Mouse (Mus musculus): Measurements from ENCODE around the gene Slc36a2. TPM values are rescaled to one million over a fixed set of nuclear protein-coding genes. Genes with fewer than 3 reads are reported as not detected.

Gene Slc36a2
- polyA plus RNA-seq, 1 experiment = not detected

DNA sequence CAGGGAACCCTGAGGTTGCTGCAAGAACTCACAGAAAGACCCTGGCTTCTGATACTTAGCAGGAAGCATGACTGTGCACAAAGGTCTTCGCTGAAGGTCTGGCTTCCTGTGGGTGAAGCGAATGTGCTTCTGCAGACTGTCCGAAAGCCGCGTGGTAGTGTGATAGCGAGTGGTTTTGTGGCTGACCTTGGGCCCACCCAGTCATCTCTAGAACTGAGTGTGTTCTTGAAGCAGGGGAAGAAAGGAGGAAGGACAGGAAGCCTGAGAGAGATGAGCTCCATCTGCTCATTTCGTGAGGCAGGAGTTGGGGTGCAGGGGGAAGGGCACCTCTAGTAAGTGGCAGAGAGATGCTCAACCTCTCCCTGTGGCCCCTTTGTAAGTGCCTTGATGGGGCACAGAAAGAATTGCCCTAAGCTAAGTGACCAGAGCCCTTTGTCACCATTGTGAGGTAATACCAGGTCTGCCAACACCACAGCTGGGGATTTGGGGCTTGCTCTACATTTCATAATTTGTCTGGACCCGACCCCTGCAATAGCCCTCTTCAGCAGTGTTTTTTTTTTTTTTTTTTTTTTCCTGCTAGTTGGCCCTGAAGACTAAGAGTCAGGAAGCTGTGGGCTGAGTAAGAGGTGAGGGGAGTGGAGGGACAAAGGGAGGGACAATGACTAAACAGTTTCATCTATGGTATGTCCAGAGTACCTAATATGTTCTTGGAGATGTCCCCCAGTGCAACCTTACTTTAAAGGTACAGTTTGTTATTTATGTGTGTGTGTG lies 13.0 kb upstream of the Slc36a2 start:
- no peaks in the 10 kb centered on the region for H3K4me1 ChIP-seq (ENCODE audit: control insufficient read depth, insufficient read depth, low read length)
- H3K9me3 ChIP-seq (replicated peaks; ENCODE audit: control insufficient read depth, insufficient read depth, low read length, poor library complexity, severe bottlenecking) = no peaks in the 10 kb centered on the region
- H3K36me3 ChIP-seq (ENCODE audit: control insufficient read depth, insufficient read depth, low read length, poor library complexity, severe bottlenecking) = no peaks in the 10 kb centered on the region
- H3K4me3 ChIP-seq (ENCODE audit: low read depth, low read length) = no peak overlapping the region
- H3K27me3 ChIP-seq (ENCODE audit: control insufficient read depth, insufficient read depth, low read length, poor library complexity, severe bottlenecking) = no peaks in the 10 kb centered on the region
- H3K9ac ChIP-seq (ENCODE audit: low read depth, poor library complexity, severe bottlenecking) = no peak overlapping the region
- no peak for TF ChIP-seq CTCF (IDR thresholded peaks at IDR 0.05; ENCODE audit: low read depth, low read length)
- no peak for TF ChIP-seq EP300 (IDR thresholded peaks at IDR 0.05; ENCODE audit: insufficient read depth, low read depth, low read length)
- no peak overlapping the region for H3K27ac ChIP-seq (ENCODE audit: insufficient read depth, low read length)

- Histone ChIP-seq H3K4me3 (ENCODE audit: low read depth, low read length) (no peak overlapping the region), H3K9ac (ENCODE audit: low read depth, poor library complexity, severe bottlenecking) (no peak overlapping the region), H3K27ac (ENCODE audit: insufficient read depth, low read length) (no peak overlapping the region), H3K27me3 (ENCODE audit: control insufficient read depth, insufficient read depth, low read length, poor library complexity, severe bottlenecking) (no peaks in the 10 kb centered on the region), H3K4me1 (ENCODE audit: control insufficient read depth, insufficient read depth, low read length) (no peaks in the 10 kb centered on the region), H3K36me3 (ENCODE audit: control insufficient read depth, insufficient read depth, low read length, poor library complexity, severe bottlenecking) (no peaks in the 10 kb centered on the region), H3K9me3 (replicated peaks; ENCODE audit: control insufficient read depth, insufficient read depth, low read length, poor library complexity, severe bottlenecking) (no peaks in the 10 kb centered on the region)
- TF ChIP-seq POLR2A (IDR thresholded peaks at IDR 0.05; ENCODE audit: insufficient read depth, low read length) (no peak), CTCF (IDR thresholded peaks at IDR 0.05; ENCODE audit: low read depth, low read length) (no peak), EP300 (IDR thresholded peaks at IDR 0.05; ENCODE audit: insufficient read depth, low read depth, low read length) (no peak)
These were observed 12.2 kb upstream of the Slc36a2 start for GRCm38 (mm10) chr11:55197086-55197485.

GRCm38 (mm10) chr11:55190216-55190615 lies 5.3 kb upstream of the Slc36a2 start:
- no peak overlapping the region for H3K4me3 ChIP-seq (ENCODE audit: low read depth, low read length)
- H3K36me3 ChIP-seq (ENCODE audit: control insufficient read depth, insufficient read depth, low read length, poor library complexity, severe bottlenecking) = no peaks in the 10 kb centered on the region
- no peak for TF ChIP-seq CTCF (IDR thresholded peaks at IDR 0.05; ENCODE audit: low read depth, low read length)
- TF ChIP-seq POLR2A (IDR thresholded peaks at IDR 0.05; ENCODE audit: insufficient read depth, low read length) = no peak
- TF ChIP-seq EP300 (IDR thresholded peaks at IDR 0.05; ENCODE audit: insufficient read depth, low read depth, low read length) = no peak
- no peak overlapping the region for H3K27ac ChIP-seq (ENCODE audit: insufficient read depth, low read length)
- H3K4me1 ChIP-seq (ENCODE audit: control insufficient read depth, insufficient read depth, low read length) = no peaks in the 10 kb centered on the region
- H3K27me3 ChIP-seq (ENCODE audit: control insufficient read depth, insufficient read depth, low read length, poor library complexity, severe bottlenecking) = no peaks in the 10 kb centered on the region
- no peak overlapping the region for H3K9ac ChIP-seq (ENCODE audit: low read depth, poor library complexity, severe bottlenecking)
- no peaks in the 10 kb centered on the region for H3K9me3 ChIP-seq (replicated peaks; ENCODE audit: control insufficient read depth, insufficient read depth, low read length, poor library complexity, severe bottlenecking)

DNA sequence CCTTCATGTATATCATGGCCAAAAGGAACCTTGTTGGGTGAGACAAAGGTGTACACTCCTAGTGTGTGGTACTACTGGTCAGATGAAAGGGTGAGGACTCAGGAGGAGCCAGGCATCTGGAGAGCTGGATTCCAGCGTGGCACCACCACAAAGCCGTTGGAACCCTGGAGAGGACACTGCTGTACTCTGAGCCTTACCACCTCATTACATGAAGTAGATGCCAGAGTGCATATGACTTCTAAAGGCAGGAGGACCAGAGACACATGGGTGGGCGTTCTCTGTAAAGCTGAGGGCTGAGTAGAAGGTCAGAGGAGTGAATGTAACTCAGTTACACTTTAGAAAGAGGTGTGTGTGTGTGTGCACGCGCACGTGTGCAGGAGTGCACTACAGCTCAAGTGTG lies 2.9 kb upstream of the Slc36a2 start:
- Histone ChIP-seq H3K4me1 (ENCODE audit: control insufficient read depth, insufficient read depth, low read length) (no peaks in the 10 kb centered on the region), H3K27ac (ENCODE audit: insufficient read depth, low read length) (no peak overlapping the region), H3K9ac (ENCODE audit: low read depth, poor library complexity, severe bottlenecking) (no peak overlapping the region), H3K36me3 (ENCODE audit: control insufficient read depth, insufficient read depth, low read length, poor library complexity, severe bottlenecking) (no peaks in the 10 kb centered on the region), H3K9me3 (replicated peaks; ENCODE audit: control insufficient read depth, insufficient read depth, low read length, poor library complexity, severe bottlenecking) (no peaks in the 10 kb centered on the region), H3K4me3 (ENCODE audit: low read depth, low read length) (no peak overlapping the region), H3K27me3 (ENCODE audit: control insufficient read depth, insufficient read depth, low read length, poor library complexity, severe bottlenecking) (0 out of 2 replicates have a peak, but pooled peaks cover 2% of the 10 kb centered on the region)
- TF ChIP-seq EP300 (IDR thresholded peaks at IDR 0.05; ENCODE audit: insufficient read depth, low read depth, low read length) (no peak), CTCF (IDR thresholded peaks at IDR 0.05; ENCODE audit: low read depth, low read length) (no peak), POLR2A (IDR thresholded peaks at IDR 0.05; ENCODE audit: insufficient read depth, low read length) (no peak)

DNA sequence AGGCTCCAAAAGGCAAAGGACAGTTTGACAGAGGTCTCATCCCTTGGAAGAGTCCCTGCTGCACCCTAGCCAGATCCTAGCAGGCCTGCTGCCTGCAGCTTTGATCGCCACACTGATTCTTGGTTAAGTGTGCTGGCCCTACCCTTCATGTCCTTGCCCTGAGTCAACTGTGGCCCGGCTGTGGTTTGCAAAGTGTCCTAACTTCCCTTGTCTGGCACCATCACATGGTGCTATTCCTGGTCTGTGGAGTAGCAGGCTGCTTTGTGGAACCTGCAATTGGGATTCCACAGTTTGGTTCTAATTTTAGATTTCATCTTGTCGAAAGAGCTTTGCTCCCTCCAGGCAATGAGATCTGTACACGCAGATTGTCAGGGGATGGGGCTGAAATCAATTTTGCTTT lies 2.4 kb upstream of the Slc36a2 start:
- H3K4me3 ChIP-seq (ENCODE audit: low read depth, low read length) = no peak overlapping the region
- H3K27me3 ChIP-seq (ENCODE audit: control insufficient read depth, insufficient read depth, low read length, poor library complexity, severe bottlenecking) = 0 out of 2 replicates have a peak, but pooled peaks cover 2% of the 10 kb centered on the region
- no peak overlapping the region for H3K9ac ChIP-seq (ENCODE audit: low read depth, poor library complexity, severe bottlenecking)
- H3K27ac ChIP-seq (ENCODE audit: insufficient read depth, low read length) = no peak overlapping the region
- H3K9me3 ChIP-seq (replicated peaks; ENCODE audit: control insufficient read depth, insufficient read depth, low read length, poor library complexity, severe bottlenecking) = no peaks in the 10 kb centered on the region
- H3K4me1 ChIP-seq (ENCODE audit: control insufficient read depth, insufficient read depth, low read length) = no peaks in the 10 kb centered on the region
- TF ChIP-seq POLR2A (IDR thresholded peaks at IDR 0.05; ENCODE audit: insufficient read depth, low read length) (no peak), CTCF (IDR thresholded peaks at IDR 0.05; ENCODE audit: low read depth, low read length) (no peak), EP300 (IDR thresholded peaks at IDR 0.05; ENCODE audit: insufficient read depth, low read depth, low read length) (no peak)
- no peaks in the 10 kb centered on the region for H3K36me3 ChIP-seq (ENCODE audit: control insufficient read depth, insufficient read depth, low read length, poor library complexity, severe bottlenecking)

DNA sequence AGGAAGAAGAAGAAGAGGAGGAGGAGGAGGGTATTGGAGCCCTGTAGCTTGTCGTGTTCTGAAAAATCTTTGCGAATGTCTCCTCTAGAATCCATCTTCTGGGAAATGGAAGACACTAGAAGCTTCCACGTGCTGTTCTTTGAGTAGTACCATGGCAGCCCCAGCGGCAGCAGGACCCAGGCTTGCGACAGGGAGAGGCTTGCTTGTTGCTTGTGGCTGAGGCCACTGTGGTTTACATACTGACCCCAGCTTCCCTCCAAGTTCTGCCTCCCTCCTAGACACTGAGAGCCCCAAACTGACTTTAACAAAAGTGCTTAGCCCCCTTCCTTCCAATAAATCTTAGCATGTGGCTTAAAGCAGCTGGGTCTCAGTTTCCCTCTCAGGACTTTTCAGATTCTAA lies 631 bp downstream of the Slc36a2 start:
- no peak overlapping the region for H3K9ac ChIP-seq (ENCODE audit: low read depth, poor library complexity, severe bottlenecking)

More for the DNA sequence above, 631 bp downstream of the Slc36a2 start:
- no peaks in the 10 kb centered on the region for H3K9me3 ChIP-seq (replicated peaks; ENCODE audit: control insufficient read depth, insufficient read depth, low read length, poor library complexity, severe bottlenecking)
- no peak overlapping the region for H3K27ac ChIP-seq (ENCODE audit: insufficient read depth, low read length)
- no peaks in the 10 kb centered on the region for H3K4me1 ChIP-seq (ENCODE audit: control insufficient read depth, insufficient read depth, low read length)
- H3K27me3 ChIP-seq (ENCODE audit: control insufficient read depth, insufficient read depth, low read length, poor library complexity, severe bottlenecking) = 0 out of 2 replicates have a peak, but pooled peaks cover 2% of the 10 kb centered on the region
- no peak overlapping the region for H3K4me3 ChIP-seq (ENCODE audit: low read depth, low read length)
- H3K36me3 ChIP-seq (ENCODE audit: control insufficient read depth, insufficient read depth, low read length, poor library complexity, severe bottlenecking) = no peaks in the 10 kb centered on the region
- no peak for TF ChIP-seq EP300 (IDR thresholded peaks at IDR 0.05; ENCODE audit: insufficient read depth, low read depth, low read length)
- TF ChIP-seq CTCF (IDR thresholded peaks at IDR 0.05; ENCODE audit: low read depth, low read length) = no peak
- TF ChIP-seq POLR2A (IDR thresholded peaks at IDR 0.05; ENCODE audit: insufficient read depth, low read length) = no peak

Data from ES-Bruce4 (cell line).